8 mouse cellular contexts compared by ENCODE assay signal in the genomic region with DNA sequence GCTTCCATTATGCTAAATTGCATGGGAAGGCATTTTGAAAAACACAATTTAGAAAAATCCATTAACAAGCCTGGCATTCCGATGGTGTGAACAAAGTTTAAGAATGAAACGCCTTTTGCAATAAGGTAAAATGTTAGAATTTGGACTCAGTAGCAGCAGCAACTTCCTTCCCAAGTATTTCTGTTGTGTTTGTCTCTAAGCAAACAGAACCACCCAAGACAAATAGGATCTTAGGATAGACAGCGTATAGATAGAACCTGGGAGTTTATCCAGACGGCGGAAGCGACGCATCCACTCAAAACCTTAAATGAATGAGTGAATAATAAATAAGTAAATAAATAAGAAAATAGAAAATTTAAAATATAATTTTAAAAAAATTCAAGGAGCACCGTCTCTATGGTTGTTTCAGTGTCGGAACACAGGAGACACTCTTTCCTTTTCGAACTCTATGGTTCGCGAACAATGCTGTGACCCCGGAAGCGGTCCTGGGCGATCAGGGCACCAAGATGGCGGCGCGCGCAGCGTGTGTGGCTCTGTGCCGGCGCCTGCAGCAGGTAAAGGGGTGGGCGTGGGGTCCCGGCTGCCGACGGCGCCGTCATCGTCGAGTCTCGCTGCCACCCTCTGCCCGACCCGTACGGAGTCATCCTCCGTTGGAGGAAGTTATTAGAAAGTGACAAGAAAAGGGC. TPM values are rescaled to one million over a fixed set of nuclear protein-coding genes. Genes with fewer than 3 reads are reported as not detected.
DNase-seq lines count a peak whose midpoint lies in the region; ATAC-seq and TF ChIP-seq lines count a peak whose summit lies in the region.

A gene (plus strand): TSS at position 487 of the 686 bp plus-strand sequence.

- peaks cover 4 to 23% of the 10 kb centered on the region in 2 experiments; a peak in 3 of 4 replicates for H3K4me1 ChIP-seq in CH12.LX (ENCODE audit: control insufficient read depth in 1 of 2, insufficient read depth in 2 of 2)
- peaks cover 2% of the 10 kb centered on the region; the same call in 1 of the 2 replicates for H3K4me1 ChIP-seq in forebrain, embryonic 11.5 days (replicated peaks; ENCODE audit: control insufficient read depth, insufficient read depth, low read length)
- H3K4me1 ChIP-seq in heart, embryonic 16.5 days (ENCODE audit: control insufficient read depth, insufficient read depth, low read length): peaks cover 11% of the 10 kb centered on the region
- peaks cover 26% of the 10 kb centered on the region for H3K4me1 ChIP-seq in liver, embryonic 15.5 days (replicated peaks)
- peaks cover 6% of the 10 kb centered on the region; the same call in 1 of the 2 replicates for H3K4me1 ChIP-seq in neural tube, embryonic 12.5 days

- H3K9me3 ChIP-seq in CH12.LX (replicated peaks; ENCODE audit: low read length): no peaks in the 10 kb centered on the region
- no peaks in the 10 kb centered on the region for H3K9me3 ChIP-seq in forebrain, embryonic 11.5 days (ENCODE audit: control insufficient read depth, low read length)
- no peaks in the 10 kb centered on the region for H3K9me3 ChIP-seq in heart, embryonic 16.5 days (replicated peaks; ENCODE audit: control insufficient read depth, low read length)
- H3K9me3 ChIP-seq in liver, embryonic 15.5 days (replicated peaks): no peaks in the 10 kb centered on the region
- no peaks in the 10 kb centered on the region for H3K9me3 ChIP-seq in neural tube, embryonic 12.5 days

- in situ Hi-C loops in CH12.LX (cut with MboI; ENCODE audit: low pct_ligation_motif_present, low pct_unique_long_range_greater_than_20kb, low sequenced_read_pairs): no loop called here

- no peak for TF ChIP-seq RAD21 in CH12.LX (IDR thresholded peaks at IDR 0.05; ENCODE audit: low read depth, low read length)

- H3K27ac ChIP-seq in CH12.LX (ENCODE audit: insufficient read depth, low read depth): peak within 1 kb of the TSS; percentile 15; the same call in 1 of the 2 replicates
- H3K27ac ChIP-seq in forebrain, embryonic 11.5 days (ENCODE audit: low read depth, low read length): no peak within 1 kb of the TSS
- no peak within 1 kb of the TSS for H3K27ac ChIP-seq in heart, embryonic 16.5 days (ENCODE audit: low read length)
- H3K27ac ChIP-seq in liver, embryonic 15.5 days (replicated peaks): no peak within 1 kb of the TSS
- no peak within 1 kb of the TSS for H3K27ac ChIP-seq in neural tube, embryonic 12.5 days

- H3K4me2 ChIP-seq in CH12.LX (ENCODE audit: insufficient read depth, low read depth, poor library complexity, severe bottlenecking): peak within 1 kb of the TSS; percentile 76
- H3K4me2 ChIP-seq in forebrain, embryonic 11.5 days (ENCODE audit: low read depth, low read length, severe bottlenecking): peak within 1 kb of the TSS; percentile 89
- H3K4me2 ChIP-seq in heart, embryonic 16.5 days (ENCODE audit: low read depth, low read length): peak within 1 kb of the TSS; percentile 93
- H3K4me2 ChIP-seq in liver, embryonic 15.5 days: peak within 1 kb of the TSS; percentile 82
- H3K4me2 ChIP-seq in neural tube, embryonic 12.5 days (replicated peaks): peak within 1 kb of the TSS; percentile 84

- dilution Hi-C loops in CH12.LX (cut with MboI; ENCODE audit: extremely low pct_ligation_motif_present, extremely low pct_unique_long_range_greater_than_20kb, low sequenced_read_pairs): no loop called here

- peaks cover 12% of the 10 kb centered on the region for H3K79me2 ChIP-seq in CH12.LX (replicated peaks; ENCODE audit: control insufficient read depth, extremely low read depth, insufficient read depth, poor library complexity, severe bottlenecking)

- peak; percentile 92 for DNase-seq in CH12.LX (ENCODE audit: extremely low read depth)
- peak; percentile 86 for DNase-seq in c-Kit-positive CD71-positive TER-119-negative erythroid progenitor cells, embryonic 14.5 days (ENCODE audit: low read depth)
- peak; percentile 93 for DNase-seq in forebrain, embryonic 11.5 days (ENCODE audit: low spot score)
- peak; percentile 92 to 93 for DNase-seq in kidney, postnatal 36 days
- DNase-seq in telencephalon, adult 2 months (ENCODE audit: low read depth, low spot score): peak; percentile 85

- no peak for TF ChIP-seq CTCF in CH12.LX (conservative IDR thresholded peaks at IDR 0.05 in 1 of 2, IDR thresholded peaks at IDR 0.05 in 1 of 2; ENCODE audit: low read depth in 2 of 2, low read length in 2 of 2)

- TF ChIP-seq POLR2A in CH12.LX (IDR thresholded peaks at IDR 0.05; ENCODE audit: low read depth, low read length): peak; percentile 87

- peak within 1 kb of the TSS; percentile 80 to 96 (median 87) for H3K4me3 ChIP-seq in CH12.LX (replicated peaks in 1 of 3; ENCODE audit: low read depth in 2 of 3, low read length in 2 of 3, poor library complexity in 1 of 3)
- peak within 1 kb of the TSS; percentile 81 for H3K4me3 ChIP-seq in forebrain, embryonic 11.5 days (ENCODE audit: low read depth, low read length)
- H3K4me3 ChIP-seq in heart, embryonic 16.5 days (ENCODE audit: low read length): peak within 1 kb of the TSS; percentile 68
- peak within 1 kb of the TSS; percentile 75 for H3K4me3 ChIP-seq in liver, embryonic 15.5 days (replicated peaks)
- H3K4me3 ChIP-seq in neural tube, embryonic 12.5 days: peak within 1 kb of the TSS; percentile 71

- ATAC-seq in forebrain, embryonic 11.5 days (replicated peaks; ENCODE audit: low FRiP score): peak; percentile 92
- ATAC-seq in heart, embryonic 16.5 days (replicated peaks; ENCODE audit: extremely low read depth, insufficient read depth, low FRiP score): peak; percentile 81
- peak; percentile 78 for ATAC-seq in liver, embryonic 15.5 days (ENCODE audit: insufficient read depth)
- ATAC-seq in neural tube, embryonic 12.5 days (ENCODE audit: low FRiP score, low read depth): peak; percentile 92

- no peak for TF ChIP-seq EP300 in CH12.LX (IDR thresholded peaks at IDR 0.05; ENCODE audit: low read length)

- peak within 1 kb of the TSS; percentile 70 for H3K9ac ChIP-seq in CH12.LX (ENCODE audit: insufficient read depth, low read depth)
- H3K9ac ChIP-seq in forebrain, embryonic 11.5 days (ENCODE audit: low read length): peak within 1 kb of the TSS; percentile 72
- H3K9ac ChIP-seq in heart, embryonic 16.5 days (ENCODE audit: low read length): peak within 1 kb of the TSS; percentile 80
- peak within 1 kb of the TSS; percentile 64 for H3K9ac ChIP-seq in liver, embryonic 15.5 days
- H3K9ac ChIP-seq in neural tube, embryonic 12.5 days: peak within 1 kb of the TSS; percentile 67

- H3K36me3 ChIP-seq in CH12.LX (replicated peaks in 1 of 2; ENCODE audit: control insufficient read depth in 1 of 2, insufficient read depth in 1 of 2, low read length in 1 of 2): peaks cover 14 to 25% of the 10 kb centered on the region in 2 experiments
- H3K36me3 ChIP-seq in forebrain, embryonic 11.5 days (ENCODE audit: control insufficient read depth, insufficient read depth, low read length): no peaks in the 10 kb centered on the region
- peaks cover 9% of the 10 kb centered on the region; the same call in 1 of the 2 replicates for H3K36me3 ChIP-seq in heart, embryonic 16.5 days (ENCODE audit: control insufficient read depth, insufficient read depth)
- peaks cover 12% of the 10 kb centered on the region for H3K36me3 ChIP-seq in liver, embryonic 15.5 days (replicated peaks)
- peaks cover 15% of the 10 kb centered on the region for H3K36me3 ChIP-seq in neural tube, embryonic 12.5 days

- H3K27me3 ChIP-seq in CH12.LX (replicated peaks): no peaks in the 10 kb centered on the region
- H3K27me3 ChIP-seq in forebrain, embryonic 11.5 days (ENCODE audit: control insufficient read depth, insufficient read depth, low read length): no peaks in the 10 kb centered on the region; the same call in 1 of the 2 replicates
- no peaks in the 10 kb centered on the region; the same call in 1 of the 2 replicates for H3K27me3 ChIP-seq in heart, embryonic 16.5 days (ENCODE audit: control insufficient read depth, insufficient read depth, low read length)
- H3K27me3 ChIP-seq in liver, embryonic 15.5 days: peaks cover 14% of the 10 kb centered on the region
- 0 out of 2 replicates have a peak, but pooled peaks cover 7% of the 10 kb centered on the region for H3K27me3 ChIP-seq in neural tube, embryonic 12.5 days (replicated peaks)

- WGBS in forebrain, embryonic 11.5 days: 4% methylated on average over 35 of the region's 35 CpGs
- 3% methylated on average over 35 of the region's 35 CpGs for WGBS in heart, embryonic 16.5 days
- WGBS in liver, embryonic 15.5 days (ENCODE audit: insufficient replicate concordance): 4% methylated on average over 35 of the region's 35 CpGs
- 5% methylated on average over 35 of the region's 35 CpGs for WGBS in neural tube, embryonic 12.5 days

TF ChIP-seq in CH12.LX, 34 proteins besides CTCF, POLR2A, EP300 and RAD21 (continues in another document):
- TF ChIP-seq USF1 (IDR thresholded peaks at IDR 0.05; ENCODE audit: low read depth, low read length) (no peak), JUN (IDR thresholded peaks at IDR 0.05; ENCODE audit: insufficient read depth, low read depth, low read length) (no peak), TCF12 (IDR thresholded peaks at IDR 0.05; ENCODE audit: low read depth, low read length) (peak; percentile 95), MAX (IDR thresholded peaks at IDR 0.05; ENCODE audit: low read length) (peak; percentile 65; the same call in 1 of the 2 replicates), UBTF (IDR thresholded peaks at IDR 0.05; ENCODE audit: low read depth, low read length) (no peak), CHD2 (IDR thresholded peaks at IDR 0.05; ENCODE audit: low read length) (peak; percentile 79), ZC3H11A (IDR thresholded peaks at IDR 0.05; ENCODE audit: low read depth, low read length) (no peak), ETS1 (conservative IDR thresholded peaks at IDR 0.05; ENCODE audit: low read depth, low read length) (peak; percentile 33; the same call in 1 of the 2 replicates), TBP (conservative IDR thresholded peaks at IDR 0.05; ENCODE audit: low read depth, low read length) (peak; percentile 83), NELFE (IDR thresholded peaks at IDR 0.05; ENCODE audit: low read depth, low read length) (peak; percentile 84), CHD1 (IDR thresholded peaks at IDR 0.05; ENCODE audit: low read depth, low read length) (no peak), RCOR1 (conservative IDR thresholded peaks at IDR 0.05; ENCODE audit: low read depth, low read length) (no peak), HCFC1 (IDR thresholded peaks at IDR 0.05; ENCODE audit: low read depth, low read length) (peak; percentile 96), GABPA (IDR thresholded peaks at IDR 0.05; ENCODE audit: insufficient replicate concordance, low read depth, low read length) (peak; percentile 67; the same call in 1 of the 2 replicates)

RNA-seq across cellular contexts. Expression of the gene that starts here (rescaled TPM):
- 86.8 and 90.3 TPM in 2 replicates for total RNA-seq in CH12.LX (2012; rRNA removed)
- total RNA-seq in CH12.LX (2014; rRNA removed): 57.7 and 58.6 TPM in 2 replicates
- polyA plus RNA-seq in CH12.LX (2012; ENCODE audit: insufficient read length, low read depth): 114 and 124 TPM in 2 replicates
- 67.2 and 71.4 TPM in 2 replicates for polyA plus RNA-seq in forebrain, embryonic 11.5 days (2014; fragmentation: Nextera tagmentation; extraction: Ambion mirVana)
- 65.7 and 67.4 TPM in 2 replicates for polyA plus RNA-seq in heart, embryonic 16.5 days (2015; fragmentation: Nextera tagmentation; extraction: Ambion mirVana)
- polyA plus RNA-seq in liver, embryonic 15.5 days (2015; fragmentation: Nextera tagmentation; extraction: Ambion mirVana): 37.0 and 39.2 TPM in 2 replicates
- polyA plus RNA-seq in neural tube, embryonic 12.5 days (2016; fragmentation: Nextera tagmentation; extraction: Ambion mirVana): 75.3 and 78.5 TPM in 2 replicates
